Mouse (Mus musculus) liver, embryonic 15.5 days (tissue): ENCODE measurements around the gene Bag5. TPM values are rescaled to one million over a fixed set of nuclear protein-coding genes. Genes with fewer than 3 reads are reported as not detected.

Experiments used
- ATAC-seq: fragments of 200-750 bp; cut with Nextera tagmentation; 2 replicates; pipeline ENCODE4 v1.8.0; 2017; ENCODE audit warnings: moderate number of reproducible peaks, mild to moderate bottlenecking, moderate library complexity; ENCODE audit not compliant: insufficient read depth
- H3K27ac ChIP-seq: fragments of 300-500 bp; sonication (generic); replicated peaks from 2 replicates; pipeline ENCODE4 v1.5.1; 2015; ENCODE audit warnings: mild to moderate bottlenecking, inconsistent platforms
- H3K27me3 ChIP-seq: fragments of 300-500 bp; sonication (generic); 2 replicates; pipeline ENCODE4 v1.6.1; 2015; ENCODE audit warnings: mild to moderate bottlenecking, inconsistent platforms
- H3K36me3 ChIP-seq: fragments of 300-500 bp; sonication (generic); replicated peaks from 2 replicates; pipeline ENCODE4 v1.6.1; 2015; ENCODE audit warnings: moderate library complexity, mild to moderate bottlenecking, inconsistent platforms
- H3K4me1 ChIP-seq: fragments of 300-500 bp; sonication (generic); replicated peaks from 2 replicates; pipeline ENCODE4 v1.6.1; 2015; ENCODE audit warnings: inconsistent platforms
- H3K4me2 ChIP-seq: fragments of 300-500 bp; sonication (generic); 2 replicates; pipeline ENCODE4 v1.6.1; 2015; ENCODE audit warnings: moderate library complexity, mild to moderate bottlenecking, inconsistent platforms
- H3K4me3 ChIP-seq: fragments of 300-500 bp; sonication (generic); replicated peaks from 2 replicates; pipeline ENCODE4 v1.5.1; 2015; ENCODE audit warnings: mild to moderate bottlenecking, inconsistent platforms
- H3K9ac ChIP-seq: fragments of 300-500 bp; sonication (generic); 2 replicates; pipeline ENCODE4 v1.6.1; 2015; ENCODE audit warnings: moderate library complexity, mild to moderate bottlenecking, inconsistent platforms
- H3K9me3 ChIP-seq: fragments of 300-500 bp; sonication (generic); replicated peaks from 2 replicates; pipeline ENCODE4 v1.6.1; 2016; ENCODE audit warnings: inconsistent platforms
- WGBS: fragments of 180-500 bp; shearing (Covaris S2); methylation state at CpG from one replicate; pipeline ENCODE4 v1.1.7; 2015; ENCODE audit warnings: mixed read lengths; ENCODE audit not compliant: insufficient replicate concordance; 5-methylcytosine and 5-hydroxymethylcytosine counted together
- polyA plus RNA-seq: library from polyadenylated mRNA; unstranded; fragments of >200 nt; fragmentation: Nextera tagmentation; extraction: Ambion mirVana; gene quantifications from 2 replicates; pipeline ENCODE4 v1.2.1, GENCODE M21; 2015

Bag5 gene
- polyA plus RNA-seq, 1 experiment from 2014 or later: 15.9 TPM

DNA sequence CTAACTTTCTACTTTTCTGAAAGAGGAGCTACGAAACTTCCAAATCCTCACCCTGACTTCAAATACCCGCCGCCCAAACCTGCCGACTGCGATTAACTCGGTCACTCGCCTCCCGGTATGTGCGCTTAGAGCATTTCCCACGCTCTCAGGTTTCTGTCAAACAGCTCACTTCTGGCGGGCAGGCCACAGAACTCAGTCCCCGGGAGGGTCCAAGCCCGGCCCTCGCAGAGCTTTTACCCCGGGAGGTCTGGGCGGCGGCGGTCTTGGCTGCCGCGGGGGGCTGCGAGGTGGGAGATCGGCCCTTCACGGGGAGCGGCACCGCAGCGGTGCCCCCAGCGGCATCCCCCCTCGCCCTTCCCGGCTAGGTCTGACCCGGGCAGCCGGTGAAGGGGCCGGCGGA is 581 bp downstream of the Bag5 start:
- Histone ChIP-seq H3K4me2 (peak overlapping the region; percentile 96), H3K27ac (peak overlapping the region; percentile 78), H3K9ac (peak overlapping the region; percentile 95), H3K4me1 (peaks cover 34% of the 10 kb centered on the region), H3K27me3 (no peaks in the 10 kb centered on the region), H3K9me3 (no peaks in the 10 kb centered on the region), H3K4me3 (peak overlapping the region; percentile 94), H3K36me3 (peaks cover 37% of the 10 kb centered on the region)
- ATAC-seq: peak; percentile 13
- 0% methylated on average over 33 of the region's 33 CpGs for WGBS

- Histone ChIP-seq H3K27me3 (no peaks in the 10 kb centered on the region), H3K36me3 (peaks cover 37% of the 10 kb centered on the region), H3K4me1 (peaks cover 32% of the 10 kb centered on the region), H3K9ac (no peak overlapping the region), H3K9me3 (no peaks in the 10 kb centered on the region), H3K4me2 (no peak overlapping the region), H3K27ac (no peak overlapping the region), H3K4me3 (no peak overlapping the region)
- ATAC-seq: no peak
- 78% methylated on average over 10 of the region's 10 CpGs for WGBS
Measured at GRCm38 (mm10) chr12:111710091-111710490, 3.0 kb downstream of the Bag5 start.

DNA sequence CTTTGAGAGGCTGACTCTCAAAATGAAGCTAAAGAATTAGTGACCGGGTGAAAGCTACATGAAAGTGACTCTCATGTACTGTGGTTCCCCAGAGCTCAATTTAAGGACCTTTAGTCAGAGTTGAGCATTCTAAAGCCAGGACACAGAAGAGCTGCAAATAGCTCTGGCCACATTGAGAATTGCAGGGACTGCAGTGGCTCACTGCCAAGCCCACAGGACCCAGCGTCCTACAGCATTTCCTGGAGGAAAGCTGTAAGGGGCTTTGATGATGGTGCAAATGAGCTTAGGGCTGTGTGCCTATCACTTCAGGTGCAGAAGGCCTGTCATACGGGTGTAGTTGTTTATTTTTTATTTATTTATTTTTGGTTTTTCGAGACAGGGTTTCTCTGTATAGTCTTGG is 4.9 kb downstream of the Bag5 start:
- Histone ChIP-seq H3K4me1 (peaks cover 18% of the 10 kb centered on the region), H3K36me3 (peaks cover 37% of the 10 kb centered on the region), H3K4me2 (no peak overlapping the region), H3K9ac (no peak overlapping the region), H3K4me3 (no peak overlapping the region), H3K9me3 (no peaks in the 10 kb centered on the region), H3K27me3 (no peaks in the 10 kb centered on the region), H3K27ac (no peak overlapping the region)
- 66% methylated on average over 4 of the region's 4 CpGs for WGBS
- ATAC-seq: no peak

DNA sequence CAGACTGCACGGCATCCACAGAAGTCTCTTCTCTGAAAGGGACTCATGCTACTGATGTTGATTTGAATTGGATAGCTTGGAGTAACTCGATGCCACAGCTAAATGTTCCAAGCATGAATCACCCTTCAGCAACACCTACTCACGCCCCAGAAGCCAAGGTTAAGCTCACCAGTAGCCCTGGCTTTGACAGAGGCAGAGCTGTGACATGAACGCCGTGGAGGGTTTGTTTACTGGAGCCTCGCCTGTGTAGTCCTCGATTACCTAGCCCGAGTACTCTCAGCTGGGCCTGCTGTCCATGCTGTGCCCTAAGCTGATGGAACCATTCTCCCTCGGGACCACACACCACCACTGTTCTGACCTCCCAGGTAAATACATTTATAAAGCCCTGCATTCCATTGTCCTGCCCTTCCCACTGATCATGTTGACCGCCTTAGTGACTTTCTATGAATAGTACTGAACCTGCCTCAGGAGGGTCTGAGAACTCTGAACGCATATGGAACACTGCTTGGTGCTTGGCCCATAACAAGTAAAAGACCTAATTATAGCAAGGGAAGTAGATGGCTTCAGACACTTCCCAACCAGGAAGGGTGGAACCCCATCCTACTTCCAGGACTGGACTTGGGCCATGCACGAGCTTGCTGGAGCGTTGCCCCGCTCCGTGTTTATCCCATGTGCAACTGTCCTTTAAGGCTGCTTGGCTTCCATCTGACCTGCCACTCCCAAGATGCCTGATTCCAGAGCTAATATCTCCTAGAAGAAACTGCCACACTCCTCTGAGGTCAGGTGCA is 7.7 kb downstream of the Bag5 start:
- H3K27ac ChIP-seq: no peak overlapping the region
- no peak for ATAC-seq
- WGBS: 66% methylated on average over 15 of the region's 15 CpGs

GRCm38 (mm10) chr12:111704609-111705008 is 8.4 kb downstream of the Bag5 start:
- Histone ChIP-seq H3K4me2 (no peak overlapping the region), H3K27ac (no peak overlapping the region), H3K4me3 (no peak overlapping the region), H3K9me3 (no peaks in the 10 kb centered on the region), H3K9ac (no peak overlapping the region), H3K27me3 (no peaks in the 10 kb centered on the region), H3K4me1 (no peaks in the 10 kb centered on the region), H3K36me3 (peaks cover 20% of the 10 kb centered on the region)
- ATAC-seq: no peak
- 61% methylated on average over 9 of the region's 9 CpGs for WGBS

More for the DNA sequence above, 7.7 kb downstream of the Bag5 start:
- Histone ChIP-seq H3K9ac (no peak overlapping the region), H3K4me3 (no peak overlapping the region), H3K36me3 (peaks cover 28% of the 10 kb centered on the region), H3K27me3 (no peaks in the 10 kb centered on the region), H3K4me1 (no peaks in the 10 kb centered on the region), H3K9me3 (no peaks in the 10 kb centered on the region), H3K4me2 (no peak overlapping the region)

GRCm38 (mm10) chr12:111703301-111703700 is 9.8 kb downstream of the Bag5 start:
- H3K27me3 ChIP-seq: no peaks in the 10 kb centered on the region
- H3K9ac ChIP-seq: no peak overlapping the region
- no peak overlapping the region for H3K27ac ChIP-seq
- H3K4me1 ChIP-seq: no peaks in the 10 kb centered on the region
- H3K4me2 ChIP-seq: no peak overlapping the region
- H3K4me3 ChIP-seq: no peak overlapping the region
- H3K9me3 ChIP-seq: no peaks in the 10 kb centered on the region
- 41% methylated on average over 3 of the region's 3 CpGs for WGBS
- ATAC-seq: no peak
- H3K36me3 ChIP-seq: peaks cover 8% of the 10 kb centered on the region; the same call in 1 of the 2 replicates

GRCm38 (mm10) chr12:111700920-111701458 is 12.1 kb downstream of the Bag5 start:
- Histone ChIP-seq H3K4me3 (no peak overlapping the region), H3K4me2 (no peak overlapping the region), H3K27me3 (no peaks in the 10 kb centered on the region; the same call in 1 of the 2 replicates), H3K9me3 (no peaks in the 10 kb centered on the region), H3K36me3 (no peaks in the 10 kb centered on the region), H3K27ac (no peak overlapping the region), H3K9ac (no peak overlapping the region), H3K4me1 (no peaks in the 10 kb centered on the region)
- ATAC-seq: no peak
- WGBS: 62% methylated on average over 9 of the region's 9 CpGs

DNA sequence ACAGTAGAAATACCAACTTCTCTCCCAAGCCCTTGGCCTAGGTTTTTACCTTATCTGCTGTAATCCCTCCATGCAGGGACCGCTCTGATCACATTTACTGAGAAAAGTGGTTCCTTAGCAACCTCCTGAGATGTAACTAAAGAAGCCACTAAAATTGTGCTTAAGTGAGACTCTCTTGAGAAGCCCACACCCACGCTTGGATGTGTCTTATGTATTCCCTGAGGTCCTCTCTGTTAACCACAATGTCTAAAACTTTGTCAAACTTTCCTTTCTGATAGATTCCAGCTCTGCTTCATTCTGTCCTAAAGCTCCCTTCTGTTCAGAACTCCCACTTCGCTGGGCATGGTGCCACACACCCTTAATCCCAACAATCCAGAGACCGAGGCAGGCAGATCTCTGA is 13.5 kb downstream of the Bag5 start:
- Histone ChIP-seq H3K4me3 (no peak overlapping the region), H3K4me2 (no peak overlapping the region), H3K27me3 (no peaks in the 10 kb centered on the region; the same call in 1 of the 2 replicates), H3K27ac (no peak overlapping the region), H3K9me3 (no peaks in the 10 kb centered on the region), H3K36me3 (no peaks in the 10 kb centered on the region), H3K4me1 (peaks cover 8% of the 10 kb centered on the region), H3K9ac (no peak overlapping the region)
- 63% methylated on average over 4 of the region's 4 CpGs for WGBS
- no peak for ATAC-seq

- peaks cover 19% of the 10 kb centered on the region for H3K4me1 ChIP-seq
- no peaks in the 10 kb centered on the region for H3K9me3 ChIP-seq
- no peak overlapping the region for H3K27ac ChIP-seq
- no peaks in the 10 kb centered on the region for H3K36me3 ChIP-seq
- H3K4me2 ChIP-seq: no peak overlapping the region
- no peak overlapping the region for H3K9ac ChIP-seq
- no peak overlapping the region for H3K4me3 ChIP-seq
- WGBS: 75% methylated on average over 6 of the region's 6 CpGs
- no peaks in the 10 kb centered on the region; the same call in 1 of the 2 replicates for H3K27me3 ChIP-seq
- ATAC-seq: no peak
Measured at GRCm38 (mm10) chr12:111698346-111698913, 14.6 kb downstream of the Bag5 start.

GRCm38 (mm10) chr12:111697708-111698107 is 15.3 kb downstream of the Bag5 start:
- H3K27me3 ChIP-seq: no peaks in the 10 kb centered on the region; the same call in 1 of the 2 replicates
- 46% methylated on average over 4 of the region's 4 CpGs for WGBS
- H3K4me1 ChIP-seq: peaks cover 26% of the 10 kb centered on the region
- H3K9ac ChIP-seq: no peak overlapping the region
- H3K9me3 ChIP-seq: no peaks in the 10 kb centered on the region
- no peak overlapping the region for H3K27ac ChIP-seq
- H3K4me3 ChIP-seq: no peak overlapping the region
- H3K4me2 ChIP-seq: no peak overlapping the region
- H3K36me3 ChIP-seq: no peaks in the 10 kb centered on the region
- ATAC-seq: no peak

- H3K4me1 ChIP-seq: peaks cover 32% of the 10 kb centered on the region
- WGBS: 22% methylated on average over 6 of the region's 6 CpGs
- H3K4me2 ChIP-seq: no peak overlapping the region
- no peaks in the 10 kb centered on the region; the same call in 1 of the 2 replicates for H3K27me3 ChIP-seq
- H3K9ac ChIP-seq: no peak overlapping the region
- ATAC-seq: no peak
- no peaks in the 10 kb centered on the region for H3K36me3 ChIP-seq
- no peaks in the 10 kb centered on the region for H3K9me3 ChIP-seq
- no peak overlapping the region for H3K4me3 ChIP-seq
- no peak overlapping the region for H3K27ac ChIP-seq
Measured at GRCm38 (mm10) chr12:111696239-111696638, 16.8 kb downstream of the Bag5 start.
